Mouse (Mus musculus): ENCODE data around the gene Aplp1. TPM values are rescaled to one million over a fixed set of nuclear protein-coding genes. Genes with fewer than 3 reads are reported as not detected.

Aplp1 gene
- polyA plus RNA-seq, 1 experiment from 2014 or later = 40.8 TPM

DNA sequence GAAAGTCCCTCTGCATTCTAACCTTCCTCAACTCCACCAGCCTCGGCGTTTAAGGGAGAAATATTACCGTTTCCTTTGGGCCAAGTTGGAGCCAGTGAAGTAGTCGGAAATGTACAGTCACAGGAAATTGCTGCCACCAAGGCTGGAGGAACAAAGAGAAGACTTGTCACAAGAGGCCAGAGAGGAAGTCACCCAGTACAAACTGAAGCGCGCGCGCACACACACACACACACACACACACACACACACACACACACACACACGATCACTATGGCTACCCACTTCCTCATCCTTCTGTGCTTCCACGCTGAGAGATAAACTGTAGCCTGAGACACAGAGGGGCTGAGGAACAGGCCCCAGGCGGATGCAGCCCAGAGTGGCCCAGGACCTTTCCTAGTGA is 51.0 kb downstream of the Aplp1 start:
- H3K9me3 ChIP-seq = no peaks in the 10 kb centered on the region
- 0 out of 2 replicates have a peak overlapping the region, but pooled peaks have one; percentile 13 for H3K27ac ChIP-seq
- no peaks in the 10 kb centered on the region for H3K36me3 ChIP-seq
- WGBS = 40% methylated on average over 11 of the region's 11 CpGs
- H3K27me3 ChIP-seq (replicated peaks) = no peaks in the 10 kb centered on the region
- H3K4me2 ChIP-seq (replicated peaks) = no peak overlapping the region
- H3K9ac ChIP-seq = no peak overlapping the region
- ATAC-seq = no peak
- H3K4me3 ChIP-seq (replicated peaks) = no peak overlapping the region
- H3K4me1 ChIP-seq (replicated peaks) = no peaks in the 10 kb centered on the region

DNA sequence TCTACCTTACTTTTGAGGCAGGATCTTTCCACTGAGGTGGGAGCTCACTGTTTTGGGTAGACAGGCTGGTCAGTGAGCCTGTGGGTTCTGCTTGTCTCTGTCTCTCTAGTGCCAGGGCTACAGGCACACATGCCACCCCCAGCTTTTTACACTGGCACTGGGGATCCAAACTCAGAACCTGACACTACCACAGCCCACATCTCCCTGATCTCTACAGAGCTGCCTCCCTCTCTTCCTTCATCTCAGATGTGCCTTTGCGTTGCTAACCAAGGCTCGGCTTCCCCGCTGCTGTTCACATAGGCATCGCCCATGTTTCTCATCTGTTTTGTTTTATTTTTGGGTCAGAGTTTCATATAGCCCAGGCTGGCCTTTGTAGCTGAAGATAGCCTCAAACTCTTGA is 51.7 kb downstream of the Aplp1 start:
- 78% methylated on average over 4 of the region's 4 CpGs for WGBS

DNA sequence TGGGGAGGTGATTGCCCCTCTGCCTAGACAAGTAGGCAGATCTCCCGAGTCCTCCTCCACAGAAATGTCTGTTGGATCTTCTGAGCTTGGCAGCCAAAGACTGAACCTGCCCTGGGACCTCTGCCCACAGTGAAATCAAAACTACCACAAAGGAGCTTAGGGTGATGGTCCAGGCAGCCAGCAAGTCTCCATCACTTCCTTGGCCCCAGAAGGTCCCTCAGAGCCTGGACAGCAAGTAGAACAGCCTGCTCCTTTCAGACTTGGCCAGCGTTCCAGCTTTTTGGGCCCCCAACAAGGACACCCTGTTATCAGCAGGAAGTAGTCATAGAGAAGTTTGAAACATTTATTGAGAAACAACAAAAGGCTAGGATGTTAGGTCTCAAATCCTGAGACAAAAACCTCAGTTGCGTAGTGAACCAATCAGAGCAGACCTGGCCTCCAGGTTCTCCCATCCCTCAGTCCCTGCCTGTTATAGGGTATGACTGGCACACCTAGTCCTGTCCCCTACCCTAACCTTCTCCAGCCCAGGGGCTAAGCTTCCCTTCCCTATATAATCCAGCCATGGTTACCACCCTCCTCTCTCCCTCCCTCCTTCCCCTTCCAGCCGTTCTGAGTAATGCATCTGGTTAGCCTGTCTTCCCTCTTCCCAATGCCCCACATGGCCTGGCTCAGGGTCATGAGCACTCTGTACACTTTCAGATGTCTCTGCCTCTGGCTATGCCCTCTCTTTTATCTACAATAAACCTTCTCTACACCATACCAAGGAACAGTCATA is 52.4 kb downstream of the Aplp1 start:
- Histone ChIP-seq H3K27me3 (replicated peaks) (no peaks in the 10 kb centered on the region), H3K9ac (no peak overlapping the region), H3K36me3 (no peaks in the 10 kb centered on the region), H3K27ac (no peak overlapping the region), H3K4me2 (replicated peaks) (no peak overlapping the region), H3K4me1 (replicated peaks) (no peaks in the 10 kb centered on the region), H3K9me3 (no peaks in the 10 kb centered on the region), H3K4me3 (replicated peaks) (no peak overlapping the region)
- WGBS = 62% methylated on average over 4 of the region's 4 CpGs
- ATAC-seq = no peak

More for the DNA sequence above, 51.7 kb downstream of the Aplp1 start:
- Histone ChIP-seq H3K27ac (no peak overlapping the region), H3K4me2 (replicated peaks) (no peak overlapping the region), H3K4me1 (replicated peaks) (no peaks in the 10 kb centered on the region), H3K9me3 (no peaks in the 10 kb centered on the region), H3K9ac (no peak overlapping the region), H3K27me3 (replicated peaks) (no peaks in the 10 kb centered on the region), H3K36me3 (no peaks in the 10 kb centered on the region), H3K4me3 (replicated peaks) (no peak overlapping the region)
- no peak for ATAC-seq

Other genes with a start within 250 kb of the Aplp1 start
- gene Capns1, start 246.7 kb downstream of the Aplp1 start, polyA plus RNA-seq (2015; fragmentation: Nextera tagmentation; extraction: Ambion mirVana) = 83.7 and 101 TPM in 2 replicates
- 115 and 116 TPM in 2 replicates for gene Polr2i, start 213.6 kb downstream of the Aplp1 start, polyA plus RNA-seq (2015; fragmentation: Nextera tagmentation; extraction: Ambion mirVana)
- gene Tbcb, start 213.3 kb downstream of the Aplp1 start, polyA plus RNA-seq (2015; fragmentation: Nextera tagmentation; extraction: Ambion mirVana) = 136 and 148 TPM in 2 replicates
- not detected in 2 replicates for gene Ovol3, start 209.8 kb downstream of the Aplp1 start, polyA plus RNA-seq (2015; fragmentation: Nextera tagmentation; extraction: Ambion mirVana)
- gene Thap8, start 165.4 kb downstream of the Aplp1 start, polyA plus RNA-seq (2015; fragmentation: Nextera tagmentation; extraction: Ambion mirVana) = 0.34 and 0.56 TPM in 2 replicates
- gene Wdr62, start 165.1 kb downstream of the Aplp1 start, polyA plus RNA-seq (2015; fragmentation: Nextera tagmentation; extraction: Ambion mirVana) = 6.6 and 8.4 TPM in 2 replicates
- gene Clip3, start 153.8 kb downstream of the Aplp1 start, polyA plus RNA-seq (2015; fragmentation: Nextera tagmentation; extraction: Ambion mirVana) = 22.6 and 23.4 TPM in 2 replicates
- gene Alkbh6, start 136.8 kb downstream of the Aplp1 start, polyA plus RNA-seq (2015; fragmentation: Nextera tagmentation; extraction: Ambion mirVana) = 63.9 and 68.5 TPM in 2 replicates
- gene Syne4, start 130.7 kb downstream of the Aplp1 start, polyA plus RNA-seq (2015; fragmentation: Nextera tagmentation; extraction: Ambion mirVana) = 47.7 and 65.3 TPM in 2 replicates
- 1.8 TPM in 1 of 2 replicates, not detected in the other for gene E130208F15Rik, start 123.8 kb downstream of the Aplp1 start, polyA plus RNA-seq (2015; fragmentation: Nextera tagmentation; extraction: Ambion mirVana)
- gene Sdhaf1, start 121.6 kb downstream of the Aplp1 start, polyA plus RNA-seq (2015; fragmentation: Nextera tagmentation; extraction: Ambion mirVana) = 15.5 and 18.0 TPM in 2 replicates
- 2.9 and 3.9 TPM in 2 replicates for gene Lrfn3, start 82.8 kb downstream of the Aplp1 start, polyA plus RNA-seq (2015; fragmentation: Nextera tagmentation; extraction: Ambion mirVana)
- gene Tyrobp, start 31.8 kb downstream of the Aplp1 start, polyA plus RNA-seq (2015; fragmentation: Nextera tagmentation; extraction: Ambion mirVana) = 49.8 and 63.7 TPM in 2 replicates
- 2.2 and 2.5 TPM in 2 replicates for gene Hcst, start 25.7 kb downstream of the Aplp1 start, polyA plus RNA-seq (2015; fragmentation: Nextera tagmentation; extraction: Ambion mirVana)
- gene Nfkbid, start 23.8 kb downstream of the Aplp1 start, polyA plus RNA-seq (2015; fragmentation: Nextera tagmentation; extraction: Ambion mirVana) = 2.1 and 2.4 TPM in 2 replicates
- gene Kirrel2, start 12.2 kb upstream of the Aplp1 start, polyA plus RNA-seq (2015; fragmentation: Nextera tagmentation; extraction: Ambion mirVana) = 2.0 and 3.0 TPM in 2 replicates
- gene Nphs1, start 12.8 kb upstream of the Aplp1 start, polyA plus RNA-seq (2015; fragmentation: Nextera tagmentation; extraction: Ambion mirVana) = 1.3 and 3.3 TPM in 2 replicates
- 5.0 and 5.2 TPM in 2 replicates for gene Prodh2, start 48.1 kb upstream of the Aplp1 start, polyA plus RNA-seq (2015; fragmentation: Nextera tagmentation; extraction: Ambion mirVana)
- gene Arhgap33, start 89.5 kb upstream of the Aplp1 start, polyA plus RNA-seq (2015; fragmentation: Nextera tagmentation; extraction: Ambion mirVana) = 7.4 and 7.8 TPM in 2 replicates
- gene Hspb6, start 106.6 kb upstream of the Aplp1 start, polyA plus RNA-seq (2015; fragmentation: Nextera tagmentation; extraction: Ambion mirVana) = 37.8 and 41.5 TPM in 2 replicates
- gene Proser3, start 106.8 kb upstream of the Aplp1 start, polyA plus RNA-seq (2015; fragmentation: Nextera tagmentation; extraction: Ambion mirVana) = 8.7 and 10.0 TPM in 2 replicates
- 46.3 and 48.4 TPM in 2 replicates for gene Lin37, start 114.3 kb upstream of the Aplp1 start, polyA plus RNA-seq (2015; fragmentation: Nextera tagmentation; extraction: Ambion mirVana)
- 73.4 and 76.6 TPM in 2 replicates for gene U2af1l4, start 117.8 kb upstream of the Aplp1 start, polyA plus RNA-seq (2015; fragmentation: Nextera tagmentation; extraction: Ambion mirVana)
- 9.0 and 10.3 TPM in 2 replicates for gene Gm49396, start 117.8 kb upstream of the Aplp1 start, polyA plus RNA-seq (2015; fragmentation: Nextera tagmentation; extraction: Ambion mirVana)
- gene Psenen, start 118.1 kb upstream of the Aplp1 start, polyA plus RNA-seq (2015; fragmentation: Nextera tagmentation; extraction: Ambion mirVana) = 148 and 151 TPM in 2 replicates
- gene Igflr1, start 119.9 kb upstream of the Aplp1 start, polyA plus RNA-seq (2015; fragmentation: Nextera tagmentation; extraction: Ambion mirVana) = 2.2 and 2.9 TPM in 2 replicates
- gene Kmt2b, start 143.2 kb upstream of the Aplp1 start, polyA plus RNA-seq (2015; fragmentation: Nextera tagmentation; extraction: Ambion mirVana) = 6.5 and 7.2 TPM in 2 replicates
- gene Zbtb32, start 153.4 kb upstream of the Aplp1 start, polyA plus RNA-seq (2015; fragmentation: Nextera tagmentation; extraction: Ambion mirVana) = 0.87 and 1.6 TPM in 2 replicates
- 8.5 and 10.0 TPM in 2 replicates for gene Upk1a, start 167.3 kb upstream of the Aplp1 start, polyA plus RNA-seq (2015; fragmentation: Nextera tagmentation; extraction: Ambion mirVana)
- 1,191 and 1,300 TPM in 2 replicates for gene Cox6b1, start 180.6 kb upstream of the Aplp1 start, polyA plus RNA-seq (2015; fragmentation: Nextera tagmentation; extraction: Ambion mirVana)
- not detected in 2 replicates for gene Etv2, start 190.3 kb upstream of the Aplp1 start, polyA plus RNA-seq (2015; fragmentation: Nextera tagmentation; extraction: Ambion mirVana)
- gene Rbm42, start 204.8 kb upstream of the Aplp1 start, polyA plus RNA-seq (2015; fragmentation: Nextera tagmentation; extraction: Ambion mirVana) = 102 and 107 TPM in 2 replicates
- gene Haus5, start 219.5 kb upstream of the Aplp1 start, polyA plus RNA-seq (2015; fragmentation: Nextera tagmentation; extraction: Ambion mirVana) = 38.7 and 40.5 TPM in 2 replicates
- not detected in 2 replicates for gene Pmis2, start 226.1 kb upstream of the Aplp1 start, polyA plus RNA-seq (2015; fragmentation: Nextera tagmentation; extraction: Ambion mirVana)